Comparison of ENCODE assay signal across 8 mouse cellular contexts in genomic region chr19:15614648-15615561, GRCm38 (mm10).
DNase-seq lines count a peak whose midpoint lies in the region; ATAC-seq and TF ChIP-seq lines count a peak whose summit lies in the region.

No protein-coding gene starts in this region.

- 47% methylated on average over 19 of the region's 19 CpGs for WGBS in heart, embryonic 16.5 days

- H3K9me3 ChIP-seq in heart, embryonic 16.5 days (replicated peaks; ENCODE audit: control insufficient read depth, low read length) = no peaks in the 10 kb centered on the region

- no peak overlapping the region for H3K4me3 ChIP-seq in heart, embryonic 16.5 days (ENCODE audit: low read length)

- DNase-seq in frontal cortex, postnatal 14 days (ENCODE audit: low spot score in 2 of 2) = no peak
- peak; percentile 94 for DNase-seq in brain, embryonic 14.5 days (ENCODE audit: low read depth)
- peak; percentile 33 for DNase-seq in lung, postnatal 10 days
- no peak for DNase-seq in spleen, postnatal 14 days (ENCODE audit: low spot score in 2 of 2)
- no peak for DNase-seq in adrenal gland, adult 8-10 months
- DNase-seq in adrenal gland, postnatal 25 days = no peak

- ATAC-seq in frontal cortex, adult (ENCODE audit: low TSS enrichment) = peak; percentile 41; the same call in 1 of the 2 replicates
- peak; percentile 72 for ATAC-seq in heart, embryonic 16.5 days (replicated peaks; ENCODE audit: extremely low read depth, insufficient read depth, low FRiP score)

- peak overlapping the region; percentile 43 for H3K4me2 ChIP-seq in heart, embryonic 16.5 days (ENCODE audit: low read depth, low read length)

- no peaks in the 10 kb centered on the region for H3K27me3 ChIP-seq in heart, embryonic 16.5 days (ENCODE audit: control insufficient read depth, insufficient read depth, low read length)

- no peaks in the 10 kb centered on the region for H3K36me3 ChIP-seq in heart, embryonic 16.5 days (ENCODE audit: control insufficient read depth, insufficient read depth)

- TF ChIP-seq POLR2A in brain, embryonic 14.5 days (IDR thresholded peaks at IDR 0.05; ENCODE audit: borderline replicate concordance, extremely low read depth, insufficient read depth, insufficient read length, poor library complexity, severe bottlenecking) = no peak

- peak overlapping the region; percentile 25 for H3K9ac ChIP-seq in heart, embryonic 16.5 days (ENCODE audit: low read length)

- TF ChIP-seq CTCF in brain, embryonic 14.5 days (IDR thresholded peaks at IDR 0.05; ENCODE audit: borderline replicate concordance, extremely low read depth, insufficient read depth, insufficient read length) = no peak

- H3K27ac ChIP-seq in heart, embryonic 16.5 days (ENCODE audit: low read length) = no peak overlapping the region

- H3K4me1 ChIP-seq in heart, embryonic 16.5 days (ENCODE audit: control insufficient read depth, insufficient read depth, low read length) = peaks cover 9% of the 10 kb centered on the region; the same call in 1 of the 2 replicates

Comparison
In these comparisons a context has a peak if more than half of its experiments do, and no peak if none do; other contexts are left out.
1. DNase-seq: peak in brain, embryonic 14.5 days (single experiment) and lung, postnatal 10 days (single experiment); none in frontal cortex, postnatal 14 days (0 of 2), spleen, postnatal 14 days (0 of 2), adrenal gland, adult 8-10 months (single experiment) and adrenal gland, postnatal 25 days (single experiment).